Mouse (Mus musculus) adrenal gland, adult 8-10 months (tissue): ENCODE results near the gene Lrp5. TPM values are rescaled to one million over a fixed set of nuclear protein-coding genes. Genes with fewer than 3 reads are reported as not detected.

ENCODE experiments used
- DNase-seq: peaks from one replicate; pipeline ENCODE4 v3.0.0; 2022
- total RNA-seq, 4 experiments: library from RNA; stranded (reverse); gene quantifications; 2 replicates each; pipeline ENCODE4 v1.2.4; 2022

Gene Lrp5
- total RNA-seq, 4 experiments from 2014 or later, result 99.3 to 161 (median 120) TPM

DNA sequence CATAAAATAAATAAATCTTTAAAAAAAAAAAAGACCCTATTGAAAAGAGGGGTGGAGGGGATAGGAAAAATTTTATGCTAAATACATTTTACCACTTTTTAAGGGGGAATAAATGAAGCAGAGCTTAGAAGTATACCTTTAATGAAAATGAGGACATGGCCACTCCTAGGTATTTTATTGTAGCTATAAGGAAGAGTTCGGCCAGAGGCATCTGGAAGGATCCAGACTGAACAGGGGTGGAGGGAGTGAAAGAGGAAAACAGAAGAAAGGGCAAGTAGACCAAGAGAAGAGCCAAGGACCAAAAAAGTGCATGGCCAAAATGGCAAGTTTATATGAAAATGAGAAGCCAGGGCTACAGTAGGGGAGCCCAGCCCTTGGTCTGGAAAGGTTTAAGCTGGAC is 136.3 kb downstream of the Lrp5 start:
- DNase-seq, result no peak

DNA sequence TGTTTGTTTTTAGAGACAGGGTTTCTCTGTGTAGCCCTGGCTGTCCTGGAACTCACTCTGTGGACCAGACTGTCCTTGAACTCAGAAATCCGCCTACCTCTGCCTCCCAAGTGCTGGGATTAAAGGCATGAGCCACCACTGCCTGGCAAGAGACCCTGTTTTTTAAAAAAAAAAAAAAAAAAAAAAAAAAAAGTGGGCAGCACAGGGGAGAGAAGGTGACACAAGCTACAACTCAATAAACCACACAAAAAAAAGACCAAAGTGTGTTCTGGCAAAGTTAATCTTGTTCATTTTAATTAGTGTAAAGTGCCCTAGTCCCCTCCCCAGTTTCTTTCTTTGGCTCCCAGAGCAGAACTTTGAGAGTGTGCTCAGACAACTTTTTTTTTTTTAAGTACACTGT is 137.1 kb downstream of the Lrp5 start:
- DNase-seq, result no peak

DNA sequence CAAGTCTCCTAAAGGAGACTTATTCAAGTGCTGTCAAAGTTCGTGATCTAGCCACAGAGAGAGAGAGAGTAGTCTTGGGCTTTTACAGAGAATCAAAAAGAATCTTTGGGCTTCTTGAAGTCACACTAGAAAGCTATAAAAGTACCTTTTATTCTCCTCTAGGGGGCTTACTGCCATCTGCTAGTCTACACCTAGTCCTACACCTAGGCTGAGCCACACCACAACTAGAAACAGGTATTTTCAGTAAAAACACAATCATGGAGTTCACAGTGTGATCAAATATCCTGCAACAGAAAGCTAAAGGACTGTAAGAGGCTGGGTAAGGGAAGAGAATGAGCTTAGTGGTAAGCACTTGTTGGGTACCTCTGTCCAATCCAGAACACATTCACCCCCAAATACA is 138.1 kb downstream of the Lrp5 start:
- DNase-seq, result no peak

DNA sequence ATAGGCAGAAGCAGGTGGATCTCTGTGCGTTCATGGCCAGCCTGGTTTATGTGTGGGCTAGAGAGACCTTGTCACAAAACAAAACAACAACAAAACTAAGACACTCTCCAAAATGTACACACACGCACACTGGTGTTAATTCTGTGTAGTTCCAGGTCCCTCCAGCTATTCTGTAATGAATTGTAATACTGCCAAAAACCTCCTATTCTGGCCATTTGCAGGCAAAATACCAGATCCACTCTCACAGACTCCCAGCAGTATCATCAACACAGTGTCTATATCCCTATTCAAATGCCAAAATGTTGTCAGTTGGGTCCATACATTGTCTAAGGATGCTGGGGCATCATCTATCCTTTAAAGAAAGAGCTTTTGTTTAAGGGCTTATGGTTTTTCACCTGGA is 141.4 kb downstream of the Lrp5 start:
- DNase-seq, result no peak

DNA sequence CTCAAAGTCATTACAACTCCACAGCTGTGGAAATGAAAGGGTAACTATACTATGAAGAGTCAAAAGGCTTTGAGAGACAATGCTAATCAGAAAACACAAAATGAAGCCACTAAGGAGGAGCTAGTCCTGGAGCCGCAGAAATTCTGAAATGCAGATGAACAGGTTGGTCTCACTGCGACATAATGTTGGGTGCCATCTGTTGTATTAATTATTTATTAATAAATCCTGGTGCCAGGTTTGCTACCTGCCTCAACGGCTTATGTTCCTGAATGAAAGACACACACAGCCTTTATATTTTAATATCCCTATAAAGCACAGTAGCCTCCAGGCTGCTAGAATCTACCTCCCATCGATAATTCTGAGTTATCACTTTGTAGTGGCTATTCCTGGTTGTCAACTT is 143.8 kb downstream of the Lrp5 start:
- DNase-seq, result no peak

DNA sequence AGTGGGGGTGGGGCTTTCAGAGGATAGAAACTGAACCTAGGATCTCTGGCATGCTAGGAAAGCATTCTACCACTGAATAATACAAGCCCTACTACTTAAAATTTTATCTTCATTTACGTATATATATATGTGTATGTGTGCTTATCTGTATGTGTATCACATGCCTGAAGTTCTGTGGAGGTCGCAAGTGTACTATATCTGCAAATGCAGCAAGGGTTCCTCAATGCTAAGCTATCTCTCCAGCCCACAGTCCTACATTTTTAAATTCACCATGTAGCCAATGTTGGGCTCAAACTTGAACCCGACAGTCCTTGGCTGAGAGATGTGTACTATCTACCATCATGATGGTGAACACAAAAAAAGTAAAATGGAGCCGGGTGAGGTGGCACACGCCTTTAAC is 145.4 kb downstream of the Lrp5 start:
- no peak for DNase-seq

DNA sequence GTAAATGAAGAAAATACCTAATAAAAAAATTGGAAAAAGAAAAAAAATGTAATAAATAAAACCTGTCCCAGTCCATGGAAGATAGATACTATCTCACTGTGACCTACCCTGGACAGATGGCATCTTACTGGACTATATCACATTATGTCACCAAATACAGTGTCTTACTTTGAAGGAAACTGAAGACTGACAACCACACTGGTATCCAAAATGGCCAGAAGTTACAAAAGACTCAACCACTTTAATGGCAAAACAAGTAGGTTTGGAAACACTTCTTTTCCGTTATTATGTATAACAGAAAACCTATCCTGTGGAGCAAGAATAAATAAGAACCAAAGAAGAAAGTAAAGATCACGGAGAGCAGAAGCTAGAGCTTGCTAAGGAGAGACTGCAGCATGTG is 146.1 kb downstream of the Lrp5 start:
- DNase-seq, result no peak

DNA sequence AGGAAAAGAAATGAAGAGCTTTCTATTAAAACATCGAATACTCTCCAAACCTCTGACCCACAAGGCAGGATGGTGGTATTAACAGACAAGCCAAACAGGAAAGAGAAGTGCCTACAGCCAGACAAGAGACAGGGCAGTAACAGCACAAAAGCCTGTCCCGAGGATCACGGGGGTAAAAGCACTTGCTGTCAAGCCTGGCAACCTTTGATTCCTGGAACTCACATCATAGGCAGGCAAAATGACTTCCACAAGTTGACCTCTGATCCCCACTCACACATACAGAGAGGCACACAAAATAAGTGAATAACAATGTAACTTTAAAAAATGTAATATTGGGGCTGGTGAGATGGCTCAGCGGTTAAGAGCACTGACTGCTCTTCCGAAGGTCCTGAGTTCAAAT is 146.9 kb downstream of the Lrp5 start:
- no peak for DNase-seq

DNA sequence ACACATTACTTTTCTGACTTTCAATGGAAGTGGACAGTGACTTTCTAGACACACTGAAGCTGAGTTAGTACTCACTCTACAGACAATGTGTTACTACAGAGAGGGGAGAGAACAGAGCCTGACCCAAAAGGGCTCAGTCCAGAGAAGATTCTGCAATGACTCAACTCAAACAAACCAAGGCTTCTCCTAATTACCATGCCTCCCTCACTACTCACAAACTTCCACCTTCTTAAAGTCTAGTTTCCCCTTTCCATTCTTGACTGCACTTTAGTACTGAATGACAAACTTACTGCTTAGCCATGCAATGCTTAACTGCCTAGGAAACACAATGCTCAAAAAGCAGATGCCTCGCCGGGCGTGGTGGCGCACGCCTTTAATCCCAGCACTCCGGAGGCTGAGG is 148.7 kb downstream of the Lrp5 start:
- DNase-seq, result no peak

DNA sequence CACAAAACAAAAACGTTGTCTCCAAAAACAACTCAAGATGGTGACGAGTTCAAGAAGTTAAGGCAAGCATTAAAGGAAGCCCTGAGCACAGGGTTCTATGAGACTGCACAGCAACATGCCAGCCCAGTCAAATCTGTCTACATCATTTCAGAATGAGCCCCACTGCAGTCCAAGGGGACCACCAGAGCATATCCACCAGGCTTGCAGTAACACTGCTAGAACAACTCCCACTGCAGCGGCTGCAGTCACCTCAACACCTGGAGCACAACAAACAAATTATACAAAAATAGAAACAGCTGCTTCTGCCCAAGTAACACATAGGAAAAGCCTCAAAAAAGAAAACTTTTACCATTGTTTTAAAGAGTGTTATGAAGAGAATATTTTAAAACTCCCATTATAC is 151.4 kb downstream of the Lrp5 start:
- DNase-seq, result no peak

Other genes with a start within 250 kb of the Lrp5 start
- gene Ppp6r3, start 110.8 kb downstream of the Lrp5 start, total RNA-seq, result 100 to 1,000 TPM in 3 of 4 experiments, 10 to 100 TPM in 1; 85.3 to 110 (median 106) TPM
- gene 1810055G02Rik, start 21.7 kb upstream of the Lrp5 start, total RNA-seq, result 10 to 100 TPM; 29.1 to 42.7 (median 32.1) TPM
- gene Kmt5b, start 80.9 kb upstream of the Lrp5 start, total RNA-seq, result 10 to 100 TPM; 46.7 to 80.0 (median 62.7) TPM
- gene Chka, start 165.2 kb upstream of the Lrp5 start, total RNA-seq, result 100 to 1,000 TPM in 1 of 4 experiments, 10 to 100 TPM in 3; 69.8 to 329 (median 93.5) TPM
- 100 to 1,000 TPM in 2 of 4 experiments, 10 to 100 TPM in 2; 55.6 to 133 (median 95.0) TPM for gene Tcirg1, start 220.6 kb upstream of the Lrp5 start, total RNA-seq
- gene Ndufs8, start 226.2 kb upstream of the Lrp5 start, total RNA-seq, result 100 to 1,000 TPM; 241 to 358 (median 291) TPM
- 100 to 1,000 TPM in 2 of 4 experiments, 10 to 100 TPM in 2; 35.5 to 262 (median 145) TPM for gene Aldh3b1, start 243.2 kb upstream of the Lrp5 start, total RNA-seq
- gene Unc93b1, start 248.6 kb upstream of the Lrp5 start, total RNA-seq, result 10 to 100 TPM; 69.4 to 85.5 (median 71.5) TPM